Mouse (Mus musculus) cerebellum, postnatal 4 days (tissue): ENCODE data around the gene Krt10.

Experiments used
- DNase-seq, 2 experiments: peaks; one replicate each; pipeline ENCODE4 v3.0.0; 2022; ENCODE audit warnings: low spot score in 2 of 2, mixed read lengths in 1 of 2

The Krt10 gene

GRCm38 (mm10) chr11:99374803-99375202 lies 14.4 kb downstream of the Krt10 start, which contains the start of gene Krt28:
Krt28 (minus strand) TSS chr11:99374903.
- DNase-seq, result no peak

- DNase-seq, result no peak
Observed at GRCm38 (mm10) chr11:99369853-99370451, 19.2 kb downstream of the Krt10 start.

- DNase-seq, result peak in 1 of 2 experiments; percentile 10
Observed at GRCm38 (mm10) chr11:99369229-99369628, 19.9 kb downstream of the Krt10 start.

- peak in 1 of 2 experiments; percentile 11 for DNase-seq
Observed at GRCm38 (mm10) chr11:99366791-99367190, 22.4 kb downstream of the Krt10 start.

GRCm38 (mm10) chr11:99364412-99364811 lies 24.8 kb downstream of the Krt10 start:
- peak in 1 of 2 experiments; percentile 33 for DNase-seq

- no peak for DNase-seq
Observed at GRCm38 (mm10) chr11:99361423-99361822, 27.7 kb downstream of the Krt10 start.

GRCm38 (mm10) chr11:99351004-99351403 lies 38.2 kb downstream of the Krt10 start, which contains the start of gene Krt27:
Krt27 (minus strand) TSS chr11:99351104.
- DNase-seq, result no peak

GRCm38 (mm10) chr11:99339299-99339847 lies 49.8 kb downstream of the Krt10 start:
- no peak for DNase-seq

GRCm38 (mm10) chr11:99337866-99338265 lies 51.3 kb downstream of the Krt10 start, which contains the start of gene Krt26:
Krt26 (minus strand) TSS chr11:99337966.
- no peak for DNase-seq
